Mouse (Mus musculus) olfactory bulb, adult 2 months (tissue): Measurements from ENCODE around the gene Syngr4.

Source experiments
- CTCF ChIP-seq: fragments of 200-500 bp; IDR thresholded peaks from 2 replicates; pipeline ENCODE4 v1.5.1; 2012; ENCODE audit warnings: low read depth, mild to moderate bottlenecking, low read length, moderate library complexity; ENCODE audit not compliant: insufficient read depth
- POLR2A ChIP-seq: fragments of 200-500 bp; IDR thresholded peaks from 2 replicates; pipeline ENCODE4 v1.6.1; 2012; ENCODE audit warnings: mild to moderate bottlenecking, low read depth, low read length, moderate library complexity; ENCODE audit not compliant: insufficient read depth

DNA sequence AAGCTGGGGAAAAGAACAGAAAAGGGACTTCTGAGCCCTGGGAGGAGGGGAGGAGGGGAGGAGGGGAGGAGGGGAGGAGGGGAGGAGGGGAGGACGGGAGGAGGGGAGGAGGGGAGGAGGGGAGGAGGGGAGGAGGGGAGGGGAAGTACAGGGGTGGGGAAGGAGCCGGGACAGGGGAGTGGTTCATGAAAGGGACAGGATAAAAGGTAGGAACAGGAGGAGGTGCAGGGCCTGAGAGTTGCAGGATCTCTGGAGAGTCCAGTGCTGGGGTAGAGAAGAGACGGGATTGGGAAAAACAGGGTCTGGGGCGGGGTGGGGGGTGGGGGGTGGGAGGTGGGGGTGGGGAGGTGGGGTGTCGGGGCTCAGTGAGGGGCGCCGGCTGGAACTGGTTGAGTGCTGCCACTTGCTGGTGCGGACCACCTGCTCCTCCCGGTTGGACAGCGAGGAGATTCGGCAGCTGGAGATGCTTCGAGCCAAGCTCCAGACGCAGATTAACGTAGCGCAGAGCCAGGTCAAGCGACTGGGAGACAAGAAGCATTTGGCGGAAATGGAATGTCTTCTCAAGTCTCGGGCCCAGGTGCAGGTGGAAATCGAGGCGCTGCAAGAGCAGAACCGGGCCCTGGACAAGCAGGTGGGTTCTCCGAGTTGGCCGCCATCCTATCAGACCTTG, 32.2 kb upstream of the Syngr4 start:
- no peak for TF ChIP-seq POLR2A
- TF ChIP-seq CTCF: no peak
